In the genomic region with DNA sequence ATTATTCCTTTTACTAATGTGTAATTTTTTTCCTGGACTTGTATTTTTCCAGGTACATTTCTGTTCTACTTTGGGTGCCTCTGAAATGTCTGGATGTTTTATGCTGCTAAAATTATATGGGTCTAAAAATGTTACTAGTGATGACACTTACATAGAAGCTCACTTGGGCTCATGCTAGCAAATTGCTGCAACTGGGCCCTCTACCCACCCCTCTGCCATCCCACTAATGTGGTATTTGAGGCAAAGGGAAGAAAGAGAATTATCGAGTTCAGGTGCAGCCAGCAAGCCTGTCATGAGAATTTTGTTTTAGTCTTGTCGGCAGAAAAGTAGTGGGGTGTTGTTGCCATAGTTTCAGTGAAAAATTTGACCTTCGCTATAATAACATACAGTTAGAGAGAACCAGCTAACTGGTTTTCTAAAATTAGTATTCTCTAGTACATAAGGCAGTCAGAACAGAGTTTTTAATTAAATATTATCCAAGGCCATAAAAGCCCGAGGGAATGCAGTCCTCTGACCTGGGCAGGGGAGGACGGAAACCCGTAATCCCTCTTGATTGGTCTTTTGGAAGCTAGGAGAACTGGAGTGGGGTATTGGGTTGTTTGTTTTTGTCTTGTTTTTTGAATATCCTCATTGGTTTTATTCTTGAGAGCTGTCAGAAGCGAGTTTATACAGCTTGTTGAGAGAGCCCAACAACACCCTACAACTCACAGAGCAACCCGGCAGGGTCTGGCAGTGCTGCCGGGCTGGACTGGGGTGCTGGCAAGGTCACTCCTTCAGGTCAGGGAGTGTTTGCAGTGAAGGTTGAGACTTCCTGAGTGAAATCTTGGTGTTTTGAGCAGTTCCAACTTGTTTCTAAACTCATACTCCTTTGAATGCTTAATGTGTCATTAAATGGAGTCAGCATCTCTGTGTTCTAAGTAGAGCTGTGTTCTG, we compare ENCODE assay signal across 17 mouse cellular contexts. TPM values are rescaled to one million over a fixed set of nuclear protein-coding genes. Genes with fewer than 3 reads are reported as not detected.
DNase-seq lines count a peak whose midpoint lies in the region; ATAC-seq and TF ChIP-seq lines count a peak whose summit lies in the region.
"Had no signal": no experiment of that assay in that cellular context is flagged by ENCODE, and none has a peak within 500 bp of the region (broad histone marks: within the 10 kb centered on the region; RNA-seq: fewer than 3 reads in every experiment).

No protein-coding gene starts in this region.

- no peak for TF ChIP-seq CTCF in layer of hippocampus, adult 2 months (conservative IDR thresholded peaks at IDR 0.05)

- H3K9me3 ChIP-seq in intestine, embryonic 16.5 days (ENCODE audit: control insufficient read depth, low read length) = no peaks in the 10 kb centered on the region
- H3K9me3 ChIP-seq: forebrain, embryonic 12.5 days; heart, embryonic 10.5 days; megakaryocyte, embryonic 14.5 days had no signal

- WGBS in intestine, embryonic 16.5 days = 45% methylated on average over 9 of the region's 9 CpGs

- H3K4me1 ChIP-seq in intestine, embryonic 16.5 days (ENCODE audit: control insufficient read depth, insufficient read depth, low read length) = peaks cover 16% of the 10 kb centered on the region

- H3K36me3 ChIP-seq in intestine, embryonic 16.5 days (ENCODE audit: control insufficient read depth, insufficient read depth, low read length) = no peaks in the 10 kb centered on the region
- H3K36me3 ChIP-seq: forebrain, embryonic 12.5 days; heart, embryonic 10.5 days had no signal

- H3K27ac ChIP-seq in layer of hippocampus, adult 2 months = peak overlapping the region; percentile 50; the same call in 1 of the 2 replicates
- H3K27ac ChIP-seq in intestine, embryonic 16.5 days (ENCODE audit: low read length) = no peak overlapping the region; the same call in 1 of the 2 replicates
- H3K27ac ChIP-seq: forebrain, embryonic 12.5 days; heart, embryonic 10.5 days; hindbrain, embryonic 14.5 days; liver, embryonic 14.5 days had no signal

- DNase-seq in layer of hippocampus, adult 2 months (ENCODE audit: low spot score in 2 of 2) = no peak
- no peak for DNase-seq in layer of hippocampus, adult 11-12 months (ENCODE audit: low spot score)
- peak; percentile 83 for DNase-seq in kidney, adult 9 months
- peak; percentile 59 to 79 for DNase-seq in kidney, postnatal 36 days
- no peak for DNase-seq in thymus, postnatal 14 days
- DNase-seq: cerebellum, postnatal 14 days; gastrocnemius, postnatal 10 days; layer of hippocampus, postnatal 36 days; left cerebral cortex, postnatal 4 days; right cerebral cortex, postnatal 14 days had no signal

- H3K4me3 ChIP-seq in layer of hippocampus, adult 2 months = no peak overlapping the region
- no peak overlapping the region for H3K4me3 ChIP-seq in intestine, embryonic 16.5 days (ENCODE audit: low read length)
- H3K4me3 ChIP-seq: forebrain, embryonic 12.5 days; heart, embryonic 10.5 days; megakaryocyte, embryonic 14.5 days had no signal

- no peak overlapping the region for H3K9ac ChIP-seq in intestine, embryonic 16.5 days (ENCODE audit: low read depth, low read length)
- H3K9ac ChIP-seq: forebrain, embryonic 12.5 days; hindbrain, embryonic 14.5 days; liver, embryonic 14.5 days had no signal

- ATAC-seq in intestine, embryonic 16.5 days = peak; percentile 68
- no peak for ATAC-seq in megakaryocyte-erythroid progenitor cell, adult 5-6 weeks (replicated peaks; ENCODE audit: low FRiP score, low TSS enrichment, poor library complexity, severe bottlenecking)

- H3K27me3 ChIP-seq in intestine, embryonic 16.5 days (replicated peaks; ENCODE audit: control insufficient read depth, insufficient read depth, low read length) = no peaks in the 10 kb centered on the region
- H3K27me3 ChIP-seq: forebrain, embryonic 12.5 days; megakaryocyte, embryonic 14.5 days had no signal

- no peak overlapping the region for H3K4me2 ChIP-seq in intestine, embryonic 16.5 days (ENCODE audit: low read depth, low read length)
- H3K4me2 ChIP-seq: forebrain, embryonic 12.5 days; hindbrain, embryonic 14.5 days had no signal

RNA-seq across cellular contexts. Expression of a gene that starts 41.5 kb away (rescaled TPM):
- total RNA-seq in layer of hippocampus, adult 2 months (2021) = 100 to 1,000 TPM; 317 to 337 TPM
- polyA plus RNA-seq in intestine, embryonic 16.5 days (2015; fragmentation: Nextera tagmentation; extraction: Ambion mirVana) = 5.9 and 6.2 TPM in 2 replicates
- 24.8 and 25.7 TPM in 2 replicates for total RNA-seq in megakaryocyte-erythroid progenitor cell, adult 5-6 weeks (2014; fragmentation: Nextera tagmentation)
- total RNA-seq in megakaryocyte-erythroid progenitor cell, adult 5-6 weeks (2017) = 57.6 and 66.5 TPM in 2 replicates

Comparison
In these comparisons a context has a peak if more than half of its experiments do, and no peak if none do; other contexts are left out.
1. DNase-seq: peak in kidney, adult 9 months (single experiment) and kidney, postnatal 36 days (2 of 2); none in layer of hippocampus, adult 2 months (0 of 2), layer of hippocampus, adult 11-12 months (single experiment) and thymus, postnatal 14 days (single experiment).
2. RNA of a gene that starts 41.5 kb away (total RNA-seq): 317 to 337 TPM in layer of hippocampus, adult 2 months; 24.8 to 66.5 TPM in megakaryocyte-erythroid progenitor cell, adult 5-6 weeks; every median in the first group is over 4 times any median in the second.